Mouse (Mus musculus) layer of hippocampus, adult 9-11 months (tissue): Measurements from ENCODE around the gene Il4.
"Not testable (repeated sequence)": the region's sequence is repeated elsewhere in the genome, so short reads cannot be mapped to it uniquely, and the experiment has no call there.

ENCODE experiments used
- DNase-seq: peaks from one replicate; pipeline ENCODE4 v3.0.0; 2022

Gene Il4

DNA sequence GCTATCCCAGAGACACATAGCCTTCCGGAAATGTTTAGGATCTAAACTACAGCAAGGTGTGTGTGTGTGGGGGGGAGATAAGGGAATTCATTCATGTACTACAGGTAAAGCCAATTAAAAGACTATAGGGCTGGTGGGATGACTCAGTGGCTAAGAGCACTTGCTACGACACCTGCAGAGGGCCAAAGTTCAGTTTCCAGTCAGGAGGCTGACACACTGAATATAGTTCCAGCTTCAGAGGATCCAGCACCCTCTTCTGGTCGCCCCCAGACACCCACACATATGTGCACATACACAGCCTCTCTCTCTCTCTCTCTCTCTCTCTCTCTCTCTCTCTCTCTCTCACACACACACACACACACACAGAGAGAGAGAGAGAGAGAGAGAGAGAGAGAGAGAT, 60.5 kb downstream of the Il4 start:
- DNase-seq = not testable (repeated sequence)

DNA sequence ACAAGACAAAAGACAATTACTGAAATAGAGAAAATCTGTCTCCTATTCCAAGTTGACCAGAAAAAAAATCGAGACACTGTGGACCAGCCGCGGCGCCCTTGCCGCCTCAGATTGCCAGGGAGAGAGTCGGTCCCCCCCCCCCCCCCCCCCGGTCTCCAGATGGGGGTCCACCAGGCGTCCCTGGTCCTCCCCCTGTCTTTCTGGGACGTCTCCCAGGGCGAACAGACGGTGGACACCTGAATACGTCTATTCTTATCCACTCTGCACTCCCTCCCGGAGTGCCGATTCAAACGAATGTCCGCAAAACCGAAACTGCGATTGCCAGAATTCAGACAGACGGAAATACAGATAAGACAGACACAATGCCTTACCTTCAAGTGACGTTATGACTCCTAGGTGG, 61.9 kb downstream of the Il4 start:
- not testable (repeated sequence) for DNase-seq
